Mouse (Mus musculus): ENCODE data around the gene Snx29. TPM values are rescaled to one million over a fixed set of nuclear protein-coding genes. Genes with fewer than 3 reads are reported as not detected.

Snx29 gene
- total RNA-seq, 2 experiments from 2014 or later = 12.2 to 16.3 TPM

- DNase-seq = no peak
- intact Hi-C loops (cut with DNase I) = loop anchor here (5.0 kb wide), 1 partner anchor 50 kb away; no protein-coding TSS in a partner anchor
These were observed 194.7 kb downstream of the Snx29 start for GRCm38 (mm10) chr16:11517385-11517784.

- DNase-seq = no peak
- intact Hi-C loops (cut with DNase I) = loop anchor here (5.0 kb wide), 1 partner anchor 52 kb away; no protein-coding TSS in a partner anchor
These were observed 196.2 kb downstream of the Snx29 start for GRCm38 (mm10) chr16:11518803-11519498.

GRCm38 (mm10) chr16:11526104-11526786, 203.5 kb downstream of the Snx29 start:
- intact Hi-C loops (cut with DNase I) = no loop called here
- peak in 1 of 2 experiments; percentile 25 for DNase-seq

GRCm38 (mm10) chr16:11526996-11527395, 204.3 kb downstream of the Snx29 start:
- peak in 1 of 2 experiments; percentile 34 for DNase-seq
- intact Hi-C loops (cut with DNase I) = no loop called here

- intact Hi-C loops (cut with DNase I) = no loop called here
These were observed 207.9 kb downstream of the Snx29 start for GRCm38 (mm10) chr16:11530466-11531194.

GRCm38 (mm10) chr16:11531441-11531840, 208.7 kb downstream of the Snx29 start:
- intact Hi-C loops (cut with DNase I) = no loop called here

More at GRCm38 (mm10) chr16:11530466-11531194, 207.9 kb downstream of the Snx29 start:
- DNase-seq = no peak

GRCm38 (mm10) chr16:11532592-11532991, 209.9 kb downstream of the Snx29 start:
- peak; percentile 89 to 91 for DNase-seq
- intact Hi-C loops (cut with DNase I) = no loop called here

More at GRCm38 (mm10) chr16:11531441-11531840, 208.7 kb downstream of the Snx29 start:
- DNase-seq = no peak

- no peak for DNase-seq
- intact Hi-C loops (cut with DNase I) = no loop called here
These were observed 210.7 kb downstream of the Snx29 start for GRCm38 (mm10) chr16:11533441-11533840.

GRCm38 (mm10) chr16:11537663-11538062, 215.0 kb downstream of the Snx29 start:
- intact Hi-C loops (cut with DNase I) = no loop called here
- DNase-seq = no peak

- intact Hi-C loops (cut with DNase I) = no loop called here
- DNase-seq = no peak
These were observed 215.5 kb downstream of the Snx29 start for GRCm38 (mm10) chr16:11538191-11538590.

- intact Hi-C loops (cut with DNase I) = no loop called here
These were observed 218.3 kb downstream of the Snx29 start for GRCm38 (mm10) chr16:11540961-11541360.

GRCm38 (mm10) chr16:11541769-11542168, 219.1 kb downstream of the Snx29 start:
- no peak for DNase-seq
- intact Hi-C loops (cut with DNase I) = no loop called here

More at GRCm38 (mm10) chr16:11540961-11541360, 218.3 kb downstream of the Snx29 start:
- no peak for DNase-seq

- intact Hi-C loops (cut with DNase I) = no loop called here
- DNase-seq = no peak
These were observed 227.5 kb downstream of the Snx29 start for GRCm38 (mm10) chr16:11550043-11550725.

GRCm38 (mm10) chr16:11561714-11562113, 239.0 kb downstream of the Snx29 start:
- DNase-seq = no peak
- intact Hi-C loops (cut with DNase I) = no loop called here

GRCm38 (mm10) chr16:11563846-11564245, 241.1 kb downstream of the Snx29 start:
- intact Hi-C loops (cut with DNase I) = no loop called here
- DNase-seq = peak in 1 of 2 experiments; percentile 34

GRCm38 (mm10) chr16:11565126-11565525, 242.4 kb downstream of the Snx29 start:
- intact Hi-C loops (cut with DNase I) = no loop called here
- no peak for DNase-seq

GRCm38 (mm10) chr16:11567594-11567993, 244.9 kb downstream of the Snx29 start:
- intact Hi-C loops (cut with DNase I) = no loop called here
- no peak for DNase-seq

GRCm38 (mm10) chr16:11568095-11568494, 245.4 kb downstream of the Snx29 start:
- no peak for DNase-seq
- intact Hi-C loops (cut with DNase I) = no loop called here

GRCm38 (mm10) chr16:11568601-11569000, 245.9 kb downstream of the Snx29 start:
- intact Hi-C loops (cut with DNase I) = no loop called here
- DNase-seq = no peak

- intact Hi-C loops (cut with DNase I) = no loop called here
- no peak for DNase-seq
These were observed 246.4 kb downstream of the Snx29 start for GRCm38 (mm10) chr16:11569127-11569526.
